Mouse (Mus musculus) thymus, adult 2 months (tissue): ENCODE measurements around the gene Fam160a1. TPM values are rescaled to one million over a fixed set of nuclear protein-coding genes. Genes with fewer than 3 reads are reported as not detected.

ENCODE experiments used
- DNase-seq: peaks from one replicate; pipeline ENCODE4 v3.0.0; 2021
- H3K27ac ChIP-seq: fragments of 200-500 bp; 2 replicates; pipeline ENCODE4 v1.5.1; 2012; ENCODE audit warnings: low read length, control low read depth; ENCODE audit not compliant: control insufficient read depth, insufficient read depth
- H3K27me3 ChIP-seq: fragments of 200-500 bp; 2 replicates; pipeline ENCODE4 v1.6.1; 2012; ENCODE audit warnings: mild to moderate bottlenecking, low read length, moderate library complexity, mixed read lengths; ENCODE audit not compliant: control insufficient read depth, insufficient read depth
- H3K36me3 ChIP-seq: fragments of 200-500 bp; 2 replicates; pipeline ENCODE4 v1.6.1; 2012; ENCODE audit warnings: mild to moderate bottlenecking, low read length, moderate library complexity; ENCODE audit not compliant: control insufficient read depth, insufficient read depth
- H3K4me1 ChIP-seq: fragments of 200-500 bp; replicated peaks from 2 replicates; pipeline ENCODE4 v1.6.1; 2012; ENCODE audit warnings: low read length; ENCODE audit not compliant: control insufficient read depth, insufficient read depth
- H3K4me3 ChIP-seq: fragments of 200-500 bp; 2 replicates; pipeline ENCODE4 v1.5.1; 2012; ENCODE audit warnings: mild to moderate bottlenecking, low read length, control low read depth, moderate library complexity; ENCODE audit not compliant: control insufficient read depth, insufficient read depth
- CTCF ChIP-seq: fragments of 200-500 bp; IDR thresholded peaks from 2 replicates; pipeline ENCODE4 v1.5.1; 2012; ENCODE audit warnings: mild to moderate bottlenecking, control low read depth, low read length, moderate library complexity, borderline replicate concordance; ENCODE audit not compliant: control insufficient read depth, poor library complexity, insufficient read depth; ENCODE audit errors: extremely low read depth
- POLR2A ChIP-seq: fragments of 200-500 bp; IDR thresholded peaks from 2 replicates; pipeline ENCODE4 v1.6.1; 2012; ENCODE audit warnings: mild to moderate bottlenecking, low read length, control low read depth, moderate library complexity; ENCODE audit not compliant: control insufficient read depth, poor library complexity, insufficient read depth; ENCODE audit errors: extremely low read depth
- WGBS: fragments of 180-500 bp; shearing (Covaris S2); methylation state at CpG from one replicate; pipeline ENCODE4 v1.1.7; 2018; 5-methylcytosine and 5-hydroxymethylcytosine counted together
- polyA plus RNA-seq: library from polyadenylated mRNA; depleted of rRNA; stranded (reverse); fragments of >200 nt; gene quantifications from 2 replicates; pipeline ENCODE4 v1.2.3, GENCODE M21; 2012

The Fam160a1 gene
- polyA plus RNA-seq, 1 experiment: 5.4 TPM

- Histone ChIP-seq H3K4me1 (no peaks in the 10 kb centered on the region), H3K36me3 (no peaks in the 10 kb centered on the region), H3K27ac (no peak overlapping the region), H3K27me3 (no peaks in the 10 kb centered on the region), H3K4me3 (no peak overlapping the region)
- WGBS: 92% methylated on average over 6 of the region's 6 CpGs
- DNase-seq: no peak
- no peak for TF ChIP-seq POLR2A
- no peak for TF ChIP-seq CTCF
These were observed 94.5 kb downstream of the Fam160a1 start for GRCm38 (mm10) chr3:85722581-85722980.

- Histone ChIP-seq H3K27ac (no peak overlapping the region), H3K4me3 (no peak overlapping the region), H3K4me1 (no peaks in the 10 kb centered on the region), H3K27me3 (no peaks in the 10 kb centered on the region), H3K36me3 (no peaks in the 10 kb centered on the region)
- no peak for DNase-seq
- no peak for TF ChIP-seq CTCF
- TF ChIP-seq POLR2A: no peak
- 91% methylated on average over 4 of the region's 4 CpGs for whole genome bisulfite sequencing
These were observed 101.3 kb downstream of the Fam160a1 start for GRCm38 (mm10) chr3:85715764-85716297.

GRCm38 (mm10) chr3:85713936-85714709 is 103.0 kb downstream of the Fam160a1 start:
- no peaks in the 10 kb centered on the region for H3K27me3 ChIP-seq
- H3K4me1 ChIP-seq: no peaks in the 10 kb centered on the region
- H3K36me3 ChIP-seq: no peaks in the 10 kb centered on the region
- TF ChIP-seq CTCF (no peak), POLR2A (no peak)
- H3K27ac ChIP-seq: no peak overlapping the region
- H3K4me3 ChIP-seq: no peak overlapping the region
- WGBS: 38% methylated on average over 7 of the region's 7 CpGs
- DNase-seq: no peak

GRCm38 (mm10) chr3:85710695-85711094 is 106.4 kb downstream of the Fam160a1 start:
- TF ChIP-seq CTCF (no peak), POLR2A (no peak)
- no peak for DNase-seq
- no peaks in the 10 kb centered on the region for H3K27me3 ChIP-seq
- WGBS: 81% methylated on average over 8 of the region's 8 CpGs
- H3K27ac ChIP-seq: no peak overlapping the region
- H3K36me3 ChIP-seq: no peaks in the 10 kb centered on the region
- no peak overlapping the region for H3K4me3 ChIP-seq
- H3K4me1 ChIP-seq: no peaks in the 10 kb centered on the region

- DNase-seq: peak; percentile 5
- Histone ChIP-seq H3K4me3 (no peak overlapping the region), H3K27ac (no peak overlapping the region), H3K27me3 (no peaks in the 10 kb centered on the region), H3K4me1 (no peaks in the 10 kb centered on the region), H3K36me3 (no peaks in the 10 kb centered on the region)
- WGBS: 37% methylated on average over 7 of the region's 7 CpGs
- TF ChIP-seq CTCF (no peak), POLR2A (no peak)
These were observed 109.7 kb downstream of the Fam160a1 start for GRCm38 (mm10) chr3:85707421-85707820.

DNA sequence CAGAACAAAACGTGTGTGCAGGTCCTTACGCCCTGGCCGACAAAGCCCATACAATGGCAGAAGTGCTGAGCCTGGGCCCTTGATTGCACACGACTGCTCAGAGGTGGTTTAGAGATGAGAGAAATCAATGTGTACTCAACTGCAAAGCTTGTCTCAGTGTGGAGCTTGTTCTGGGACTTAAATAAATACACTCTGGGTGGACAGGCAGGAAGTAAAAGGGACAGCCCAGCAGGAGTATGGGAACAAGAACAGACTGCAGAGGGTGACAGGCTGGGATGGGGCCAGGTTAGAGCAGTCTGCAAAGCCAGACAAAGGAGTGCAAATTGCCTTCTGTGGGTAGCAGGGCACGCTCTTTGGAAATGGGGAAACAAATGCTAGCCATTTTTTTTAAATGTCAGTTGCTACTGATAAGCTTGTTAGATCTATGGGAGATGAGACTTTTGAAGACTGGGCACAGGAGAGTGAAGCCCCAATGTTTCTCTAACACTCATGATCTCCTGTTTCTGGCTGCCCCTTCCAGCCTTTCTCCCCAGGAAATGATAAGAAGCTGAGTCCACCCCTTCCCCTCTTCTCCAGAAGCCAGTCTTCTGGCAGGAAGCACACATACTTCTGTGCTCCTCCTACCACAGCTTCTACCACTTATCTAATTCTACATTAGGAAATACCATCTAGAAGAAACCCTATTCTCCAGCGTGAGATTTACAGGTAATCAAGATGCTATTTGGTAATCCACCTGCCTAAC is 113.8 kb downstream of the Fam160a1 start:
- WGBS: 64% methylated on average over 6 of the region's 6 CpGs
- no peak for TF ChIP-seq CTCF
- no peaks in the 10 kb centered on the region for H3K27me3 ChIP-seq

More for the DNA sequence above, 113.8 kb downstream of the Fam160a1 start:
- Histone ChIP-seq H3K36me3 (no peaks in the 10 kb centered on the region), H3K4me1 (no peaks in the 10 kb centered on the region), H3K27ac (no peak overlapping the region), H3K4me3 (no peak overlapping the region)
- no peak for DNase-seq
